Mouse (Mus musculus) G1E (cell line): Measurements from ENCODE around the gene Adcy10. TPM values are rescaled to one million over a fixed set of nuclear protein-coding genes. Genes with fewer than 3 reads are reported as not detected.

Experiments
- ATAC-seq: 2 replicates; pipeline ENCODE4 v1.8.0; 2016; ENCODE audit warnings: mild to moderate bottlenecking; ENCODE audit not compliant: insufficient number of reproducible peaks, poor library complexity, low FRiP score, severe bottlenecking; ENCODE audit errors: extremely low read depth
- DNase-seq: peaks from one replicate; pipeline ENCODE4 v3.0.0; 2012; ENCODE audit warnings: low spot score
- H3K27me3 ChIP-seq: 2 replicates; pipeline ENCODE4 v1.6.1; 2012; ENCODE audit warnings: mild to moderate bottlenecking, low read length, inconsistent platforms; ENCODE audit not compliant: insufficient read depth
- H3K36me3 ChIP-seq: replicated peaks from 2 replicates; pipeline ENCODE3; 2012; ENCODE audit warnings: mild to moderate bottlenecking, inconsistent platforms
- H3K4me1 ChIP-seq: 2 replicates; pipeline ENCODE4 v1.6.1; 2012; ENCODE audit warnings: low read depth, low read length, inconsistent platforms, mixed read lengths; ENCODE audit not compliant: insufficient read depth
- H3K4me3 ChIP-seq: 2 replicates; pipeline ENCODE4 v1.5.1; 2012; ENCODE audit warnings: low read depth, mild to moderate bottlenecking, inconsistent platforms, low read length, moderate library complexity, mixed read lengths
- H3K9me3 ChIP-seq: replicated peaks from 2 replicates; pipeline ENCODE4 v1.6.1; 2012; ENCODE audit warnings: inconsistent platforms
- CTCF ChIP-seq: IDR thresholded peaks from 2 replicates; pipeline ENCODE4 v1.5.1; 2012; ENCODE audit warnings: low read depth, low read length, inconsistent platforms, mixed read lengths
- GATA1 ChIP-seq: IDR thresholded peaks from 2 replicates; pipeline ENCODE4 v1.6.1; 2012; ENCODE audit warnings: borderline replicate concordance, low read length, inconsistent platforms, mixed read lengths
- GATA2 ChIP-seq: IDR thresholded peaks from 2 replicates; pipeline ENCODE4 v1.6.1; 2012; ENCODE audit warnings: low read depth, low read length, inconsistent platforms, borderline replicate concordance
- POLR2AphosphoS5 ChIP-seq: IDR thresholded peaks from 2 replicates; pipeline ENCODE4 v1.6.1; 2012; ENCODE audit warnings: low read depth, low read length, inconsistent platforms; ENCODE audit not compliant: insufficient replicate concordance
- TAL1 ChIP-seq: conservative IDR thresholded peaks from 2 replicates; pipeline ENCODE4 v1.6.1; 2012; ENCODE audit warnings: low read depth, low read length, inconsistent platforms, mixed read lengths
- polyA plus RNA-seq: library from polyadenylated mRNA; stranded (reverse); fragments of >175 nt; gene quantifications from 2 replicates; pipeline ENCODE4 v1.2.3, GENCODE M21; 2012
- total RNA-seq, 2 experiments: library from RNA; stranded (forward) in 1 of 2; stranded (reverse) in 1 of 2; fragments of 200-1000 nt in 1 of 2; fragments of >200 nt in 1 of 2; fragmentation: Nextera tagmentation in 1 of 2; gene quantifications; 2 replicates each; pipeline ENCODE4 v1.2.3; 2014 to 2017

Adcy10 gene
- total and polyA plus RNA-seq, 3 experiments = 0.22 TPM; not detected in 2

GRCm38 (mm10) chr1:165613926-165614325 lies 128.9 kb downstream of the Adcy10 start:
- TF ChIP-seq CTCF = no peak
- no peak for TF ChIP-seq GATA1
- no peak for TF ChIP-seq POLR2AphosphoS5
- no peak for TF ChIP-seq GATA2
- no peak for TF ChIP-seq TAL1
- Histone ChIP-seq H3K36me3 (peaks cover 22% of the 10 kb centered on the region), H3K27me3 (no peaks in the 10 kb centered on the region), H3K9me3 (no peaks in the 10 kb centered on the region), H3K4me1 (peaks cover 30% of the 10 kb centered on the region), H3K4me3 (no peak overlapping the region)
- ATAC-seq (no peak), DNase-seq (no peak)

- ATAC-seq (no peak), DNase-seq (no peak)
- H3K4me1 ChIP-seq = peaks cover 30% of the 10 kb centered on the region
- H3K36me3 ChIP-seq = peaks cover 24% of the 10 kb centered on the region
- TF ChIP-seq CTCF (no peak), POLR2AphosphoS5 (no peak), GATA1 (no peak), TAL1 (no peak), GATA2 (no peak)
- no peaks in the 10 kb centered on the region for H3K27me3 ChIP-seq
- H3K4me3 ChIP-seq = no peak overlapping the region
- no peaks in the 10 kb centered on the region for H3K9me3 ChIP-seq
Observed at GRCm38 (mm10) chr1:165614793-165615192, 129.8 kb downstream of the Adcy10 start.

GRCm38 (mm10) chr1:165616652-165617051 lies 131.7 kb downstream of the Adcy10 start:
- Histone ChIP-seq H3K36me3 (peaks cover 29% of the 10 kb centered on the region), H3K4me3 (no peak overlapping the region), H3K27me3 (no peaks in the 10 kb centered on the region), H3K4me1 (peaks cover 26% of the 10 kb centered on the region), H3K9me3 (no peaks in the 10 kb centered on the region)
- no peak for TF ChIP-seq GATA2
- no peak for TF ChIP-seq POLR2AphosphoS5
- no peak for TF ChIP-seq CTCF
- TF ChIP-seq GATA1 = no peak
- no peak for TF ChIP-seq TAL1
- ATAC-seq (no peak), DNase-seq (no peak)

DNA sequence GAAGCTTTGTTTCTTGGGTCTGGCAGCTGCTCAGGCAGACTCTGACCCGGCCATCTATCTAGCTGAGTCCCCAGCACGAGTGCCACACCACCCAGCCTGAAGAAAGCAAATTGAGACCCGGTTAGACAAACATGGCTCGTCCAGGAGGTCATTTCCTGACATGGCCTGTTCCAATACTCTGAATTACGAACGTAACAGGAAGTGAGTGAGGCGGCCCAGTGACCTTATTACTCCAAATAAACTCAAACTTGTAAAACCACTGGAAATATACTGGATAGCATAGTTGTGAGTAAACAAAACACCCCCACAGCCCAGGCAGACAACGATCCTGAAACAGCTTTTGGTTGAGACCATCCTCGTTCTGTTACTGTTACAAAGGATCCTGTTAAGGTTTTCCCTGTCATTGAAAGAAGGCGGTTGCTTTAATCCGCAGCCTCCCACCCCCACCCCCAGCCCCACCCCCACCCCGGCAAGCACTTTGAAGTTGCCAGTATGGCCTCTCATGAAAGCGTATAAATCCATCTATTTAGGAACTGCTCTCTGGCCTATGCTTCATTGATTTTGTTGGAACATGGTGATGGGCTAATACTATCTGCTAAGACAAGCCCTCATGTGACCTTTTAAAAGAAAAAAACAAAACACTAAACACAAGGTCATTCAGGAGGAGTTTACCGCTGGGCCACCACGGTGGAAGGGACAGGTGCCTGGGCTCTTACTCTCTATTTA lies 132.3 kb downstream of the Adcy10 start:
- Histone ChIP-seq H3K4me3 (no peak overlapping the region), H3K36me3 (peaks cover 32% of the 10 kb centered on the region), H3K9me3 (no peaks in the 10 kb centered on the region), H3K27me3 (no peaks in the 10 kb centered on the region), H3K4me1 (peaks cover 25% of the 10 kb centered on the region)
- TF ChIP-seq TAL1 = no peak
- no peak for TF ChIP-seq POLR2AphosphoS5
- no peak for TF ChIP-seq GATA1
- no peak for TF ChIP-seq GATA2
- no peak for TF ChIP-seq CTCF
- no peak for ATAC-seq
- DNase-seq = no peak

GRCm38 (mm10) chr1:165618201-165618624 lies 133.2 kb downstream of the Adcy10 start:
- ATAC-seq = no peak
- TF ChIP-seq GATA1 (no peak), GATA2 (no peak), POLR2AphosphoS5 (no peak), TAL1 (no peak)
- no peak overlapping the region for H3K4me3 ChIP-seq
- H3K4me1 ChIP-seq = peaks cover 20% of the 10 kb centered on the region
- peaks cover 37% of the 10 kb centered on the region for H3K36me3 ChIP-seq
- no peaks in the 10 kb centered on the region for H3K9me3 ChIP-seq
- H3K27me3 ChIP-seq = no peaks in the 10 kb centered on the region
- no peak for DNase-seq

- Histone ChIP-seq H3K4me1 (peaks cover 37% of the 10 kb centered on the region), H3K27me3 (no peaks in the 10 kb centered on the region), H3K9me3 (no peaks in the 10 kb centered on the region), H3K36me3 (peaks cover 33% of the 10 kb centered on the region), H3K4me3 (no peak overlapping the region)
- no peak for TF ChIP-seq GATA1
- no peak for TF ChIP-seq GATA2
- no peak for TF ChIP-seq CTCF
- no peak for TF ChIP-seq POLR2AphosphoS5
- no peak for TF ChIP-seq TAL1
- DNase-seq (no peak), ATAC-seq (no peak)
Observed at GRCm38 (mm10) chr1:165625058-165625457, 140.1 kb downstream of the Adcy10 start.
